Mouse (Mus musculus) natural killer cell, adult 2 months (primary cell): ENCODE measurements around the gene Gm21992.
A peak's percentile ranks its signal among the peaks of the same experiment; 100 is the strongest.

Experiments
- DNase-seq, 2 experiments: peaks; one replicate each; pipeline ENCODE4 v3.0.0; 2022; ENCODE audit warnings: low spot score in 2 of 2

Gene Gm21992

GRCm38 (mm10) chr19:4811063-4811908, at the start of gene Gm21992, which contains the start of gene Rbm14:
Gene Gm21992 (minus strand): TSS chr19:4811612.
Gene Rbm14 (minus strand): TSS chr19:4811634.
- peak; percentile 96 to 97 for DNase-seq

GRCm38 (mm10) chr19:4859081-4859480, 47.7 kb upstream of the Gm21992 start:
- DNase-seq = no peak

DNA sequence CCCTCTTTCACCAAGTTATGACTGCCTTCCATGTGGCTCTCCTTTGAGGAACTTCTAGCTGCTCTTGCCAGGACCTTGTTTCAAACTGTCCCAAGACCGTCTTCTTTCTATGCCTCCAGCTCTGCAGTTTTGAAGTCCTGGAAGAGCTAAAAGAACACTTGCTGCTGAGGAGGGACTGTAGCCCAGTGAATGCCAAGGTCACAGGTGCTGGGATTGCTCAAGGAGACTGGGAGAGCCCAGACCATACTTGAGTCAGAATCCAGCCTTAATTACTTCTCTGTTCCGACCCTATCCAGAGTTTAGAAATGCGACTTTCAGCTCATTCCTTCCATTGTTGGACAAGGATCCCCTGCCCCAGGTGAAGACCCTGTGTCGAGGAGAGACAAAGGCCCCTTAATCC, 44.5 kb upstream of the Gm21992 start:
- DNase-seq = no peak

- DNase-seq = no peak
Measured at GRCm38 (mm10) chr19:4855470-4855820, 44.0 kb upstream of the Gm21992 start.

- peak; percentile 32 to 35 for DNase-seq
Measured at GRCm38 (mm10) chr19:4854552-4855469, 43.4 kb upstream of the Gm21992 start, which contains the start of gene Ctsf. Gene Ctsf (plus strand): TSS chr19:4855130.

DNA sequence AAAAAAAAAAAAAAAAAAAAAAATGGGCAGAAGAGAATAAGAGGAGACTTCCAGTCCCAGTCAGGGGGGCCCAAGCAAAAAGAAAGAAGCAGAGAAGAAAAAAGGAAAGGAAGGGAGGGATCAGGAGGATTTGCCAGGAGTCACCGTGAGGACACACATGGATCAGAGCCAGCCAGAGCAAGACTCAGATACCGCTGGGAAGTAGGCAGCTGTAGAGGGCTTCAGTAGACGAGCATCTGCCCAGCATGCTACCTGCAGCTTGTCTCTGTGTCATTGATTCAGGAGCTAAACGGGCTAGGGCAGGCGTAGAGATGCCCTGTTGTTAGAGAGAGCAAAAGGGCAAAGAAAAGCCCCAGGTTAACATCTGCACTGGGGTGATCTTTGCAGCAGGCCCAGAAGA, 38.9 kb upstream of the Gm21992 start:
- DNase-seq = no peak

- no peak for DNase-seq
Measured at GRCm38 (mm10) chr19:4849800-4850199, 38.4 kb upstream of the Gm21992 start.

- peak in 1 of 2 experiments; percentile 10 for DNase-seq
Measured at GRCm38 (mm10) chr19:4847490-4847889, 36.1 kb upstream of the Gm21992 start.

DNA sequence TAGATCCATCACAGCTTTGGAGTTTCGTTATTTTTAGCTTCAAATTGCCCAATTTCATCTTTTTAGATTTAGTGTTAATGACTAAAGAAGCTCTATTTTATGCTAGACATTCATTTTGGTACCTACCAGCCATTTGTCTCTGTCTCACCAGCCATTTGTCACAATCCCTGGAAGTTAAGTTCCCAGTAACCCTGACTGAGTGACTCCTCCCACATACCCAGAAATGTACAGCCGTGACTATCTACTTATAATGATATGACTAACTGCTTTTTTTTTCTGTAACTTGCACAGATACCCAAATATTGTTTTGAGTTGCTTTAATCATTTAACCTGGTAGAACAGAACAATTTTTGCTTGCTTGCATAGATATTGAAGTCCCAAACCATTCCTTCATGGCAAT, 34.4 kb upstream of the Gm21992 start:
- no peak for DNase-seq

- DNase-seq = no peak
Measured at GRCm38 (mm10) chr19:4842611-4843010, 31.2 kb upstream of the Gm21992 start.

DNA sequence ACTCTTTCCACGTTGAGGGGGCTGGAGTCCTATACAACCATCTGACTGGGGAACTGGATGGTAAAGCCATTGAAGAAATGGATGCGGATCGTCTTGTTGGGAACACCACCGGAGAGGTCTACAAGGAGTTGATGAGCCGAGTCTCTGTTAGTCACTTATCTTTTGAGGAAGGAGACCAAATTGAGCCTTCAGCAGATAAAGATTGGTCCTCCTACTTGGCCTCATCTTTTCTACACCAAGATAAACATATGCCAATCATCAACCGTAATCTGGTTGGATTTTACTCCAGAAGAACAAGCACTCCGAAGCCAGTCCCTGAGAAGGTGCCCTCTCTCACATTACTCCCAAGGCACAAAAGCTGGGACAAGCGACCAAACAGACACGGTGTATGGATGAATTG, 29.4 kb upstream of the Gm21992 start:
- no peak for DNase-seq

DNA sequence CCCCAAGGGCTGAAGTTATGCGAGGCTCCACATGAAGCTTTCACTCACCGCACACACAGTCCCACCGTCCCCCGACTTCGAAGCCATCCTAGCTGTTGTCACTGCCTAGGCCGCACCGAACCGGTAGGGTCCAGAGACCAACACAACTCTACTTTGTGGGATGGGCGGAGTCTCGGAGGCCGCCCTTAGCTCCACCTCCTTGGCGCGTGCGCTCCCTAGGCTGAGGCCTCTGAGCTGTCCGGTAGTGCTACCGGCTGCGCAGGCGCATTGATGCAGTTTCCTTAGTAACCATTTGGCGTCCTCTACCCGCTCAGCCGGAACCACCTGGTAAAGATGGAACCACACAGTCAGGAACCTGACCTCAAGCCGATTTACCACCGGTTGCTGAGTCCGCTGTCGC, 27.7 kb upstream of the Gm21992 start, which contains the start of the genes Ccs and Ccdc87:
TSS of gene Ccs (minus strand) at position 184 of the 400 bp plus-strand sequence.
TSS of gene Ccdc87 (plus strand) at position 218 of the 400 bp plus-strand sequence.
- DNase-seq = peak; percentile 95

DNA sequence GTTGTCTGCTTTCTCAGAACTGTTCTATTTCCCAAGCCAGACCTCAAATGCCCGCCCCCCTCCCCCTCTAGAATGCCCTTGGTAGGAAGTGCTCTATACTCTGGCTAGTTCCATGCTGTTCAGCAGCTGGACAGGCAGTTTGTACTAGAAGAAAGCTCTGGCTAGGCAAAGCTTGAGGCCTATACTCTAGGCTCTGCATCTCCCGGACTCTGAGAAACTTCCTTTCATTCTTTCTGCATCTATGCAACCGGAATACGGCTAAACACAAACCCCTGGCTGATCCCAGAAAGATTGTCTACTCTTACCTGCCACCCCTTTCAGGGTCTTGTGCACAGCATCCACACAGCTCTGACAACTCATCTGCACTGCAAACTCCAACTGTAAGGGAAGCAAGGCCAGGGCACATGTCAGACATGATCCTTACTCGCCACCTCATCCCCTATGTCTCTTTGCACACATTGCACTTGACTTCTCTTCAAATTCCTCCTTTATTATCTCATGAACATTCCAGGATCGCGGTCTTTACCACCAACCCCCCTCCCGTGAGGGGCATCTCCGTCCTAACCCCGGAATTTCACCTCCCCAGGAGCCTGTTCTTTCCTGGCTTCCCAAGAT, 27.2 kb upstream of the Gm21992 start:
- DNase-seq = no peak

GRCm38 (mm10) chr19:4837049-4837448, 25.6 kb upstream of the Gm21992 start:
- DNase-seq = no peak

- no peak for DNase-seq
Measured at GRCm38 (mm10) chr19:4836096-4836495, 24.7 kb upstream of the Gm21992 start.

- no peak for DNase-seq
Measured at GRCm38 (mm10) chr19:4833977-4834376, 22.6 kb upstream of the Gm21992 start.

DNA sequence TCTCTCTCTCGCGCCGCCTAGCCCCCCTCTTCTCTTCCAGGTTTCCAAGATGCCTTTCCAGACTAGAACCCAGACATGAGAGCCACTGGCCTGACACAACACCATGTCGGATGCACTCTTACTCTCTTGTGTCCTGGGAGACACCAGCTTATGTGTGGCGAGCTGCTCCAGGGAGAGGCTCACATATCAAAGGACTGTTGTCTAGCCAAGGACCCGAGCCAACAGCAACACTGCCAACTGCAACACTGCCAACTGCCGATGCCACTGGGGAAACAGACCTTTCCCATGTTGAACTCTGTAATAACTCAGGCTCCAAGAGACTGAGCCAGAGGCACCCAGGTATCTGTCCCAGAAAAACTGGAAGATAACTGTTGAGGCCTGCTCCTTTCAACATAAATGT, 17.7 kb upstream of the Gm21992 start:
- no peak for DNase-seq

DNA sequence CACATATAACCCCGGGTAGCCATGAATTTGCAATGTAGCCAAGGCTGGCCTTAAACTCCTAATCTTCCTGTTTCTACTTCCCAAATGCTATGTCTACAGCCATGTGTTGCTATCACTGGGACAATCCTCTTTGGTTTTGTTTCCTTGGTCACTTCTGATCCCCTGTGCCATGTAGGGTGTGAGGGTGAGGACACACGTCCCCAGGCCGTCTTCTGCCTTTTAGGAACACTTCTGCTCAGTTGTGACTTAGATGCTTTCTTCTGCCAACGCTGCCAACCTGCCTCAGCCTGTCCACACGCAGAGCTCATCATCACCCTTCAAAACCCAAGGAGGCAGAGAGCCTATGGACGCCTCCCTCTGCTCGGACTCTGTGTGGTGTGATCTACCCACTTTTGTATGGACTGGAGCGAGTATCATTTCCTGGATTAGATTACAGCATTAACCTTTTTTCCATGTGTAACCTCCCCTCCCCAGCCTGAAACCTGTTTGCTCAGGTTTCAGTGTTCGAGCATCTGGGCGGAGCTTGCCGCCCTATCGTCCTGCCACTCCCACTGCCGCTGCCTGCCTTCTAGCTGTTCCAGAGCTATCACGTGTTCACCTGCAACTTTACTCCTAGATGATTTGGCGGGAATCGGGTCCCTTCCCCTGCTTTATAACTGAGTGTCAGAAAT, 17.2 kb upstream of the Gm21992 start:
- no peak for DNase-seq

DNA sequence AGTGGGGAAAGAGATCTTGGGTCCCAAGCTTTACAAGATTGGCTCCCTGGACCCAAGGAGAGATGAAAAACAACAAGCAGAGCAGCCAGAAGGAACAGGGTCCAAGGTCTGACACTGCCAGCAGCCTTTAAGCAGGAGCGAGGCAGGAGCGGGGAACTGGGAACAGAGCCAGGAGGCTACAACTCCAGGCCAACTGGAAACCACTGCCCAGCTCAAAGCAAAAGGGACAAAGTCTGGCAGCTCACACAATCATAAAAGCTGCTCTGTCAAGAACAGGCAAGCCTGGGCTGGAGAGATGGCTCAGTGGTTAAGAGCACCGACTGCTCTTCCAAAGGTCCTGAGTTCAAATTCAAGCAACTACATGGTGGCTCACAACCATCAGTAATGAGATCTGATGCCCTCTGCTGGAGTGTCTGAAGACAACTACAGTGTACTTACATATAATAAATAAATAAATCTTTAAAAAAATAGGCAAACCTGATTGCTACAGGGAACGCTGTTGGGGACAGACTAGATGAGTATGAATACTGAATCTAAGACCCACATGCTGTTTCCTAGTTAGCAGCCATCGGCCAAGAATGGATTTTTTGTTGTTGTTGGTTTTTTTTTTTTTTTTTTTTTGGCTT, 9.4 kb upstream of the Gm21992 start:
- no peak for DNase-seq

GRCm38 (mm10) chr19:4817182-4817835, 5.9 kb upstream of the Gm21992 start:
- no peak for DNase-seq
